Mouse (Mus musculus): ENCODE measurements around the gene Coa3. TPM values are rescaled to one million over a fixed set of nuclear protein-coding genes. Genes with fewer than 3 reads are reported as not detected.

Coa3 gene
- total RNA-seq, 2 experiments from 2014 or later, result 47.8 to 74.0 TPM

DNA sequence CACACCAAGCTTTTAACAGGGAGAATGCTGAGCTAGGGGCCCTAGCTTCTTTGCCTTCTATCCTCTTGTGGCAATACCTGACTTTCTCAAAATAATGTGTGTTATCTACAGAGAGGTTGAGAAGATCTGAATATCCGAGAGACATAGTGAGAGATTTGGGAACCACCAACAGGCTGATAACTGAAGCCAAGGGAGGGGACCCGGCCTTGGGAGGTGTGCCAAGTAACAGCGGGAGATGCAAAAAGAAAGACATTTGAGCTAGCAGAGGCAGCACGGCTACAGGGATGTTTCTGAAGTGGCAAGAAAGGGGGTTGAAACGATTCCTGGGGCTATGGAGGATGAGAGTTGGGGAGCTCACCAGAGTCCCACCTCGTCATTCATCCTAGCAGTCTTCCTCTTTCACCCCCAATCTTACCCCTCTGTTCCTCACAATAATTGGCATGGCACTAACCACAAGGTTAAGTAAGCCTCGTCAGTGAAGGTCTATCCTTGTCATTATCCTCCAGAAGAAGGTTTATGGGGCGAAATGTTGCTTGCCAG is 49.5 kb downstream of the Coa3 start:
- no peak for ATAC-seq (replicated peaks; ENCODE audit: poor library complexity)

Other genes starting within 250 kb of the Coa3 start
- 6.0 and 8.4 TPM in 2 replicates for gene Naglu, start 209.1 kb downstream of the Coa3 start, total RNA-seq (2015)
- 9.9 and 12.0 TPM in 2 replicates for gene Naglu, start 209.1 kb downstream of the Coa3 start, total RNA-seq (2017)
- 6.0 and 9.8 TPM in 2 replicates for gene Hsd17b1, start 200.7 kb downstream of the Coa3 start, total RNA-seq (2015)
- gene Hsd17b1, start 200.7 kb downstream of the Coa3 start, total RNA-seq (2017), result 3.2 and 5.2 TPM in 2 replicates
- 19.8 and 28.1 TPM in 2 replicates for gene Coasy, start 196.5 kb downstream of the Coa3 start, total RNA-seq (2015)
- gene Coasy, start 196.5 kb downstream of the Coa3 start, total RNA-seq (2017), result 28.0 and 31.7 TPM in 2 replicates
- 76.4 and 83.6 TPM in 2 replicates for gene Mlx, start 191.8 kb downstream of the Coa3 start, total RNA-seq (2015)
- gene Mlx, start 191.8 kb downstream of the Coa3 start, total RNA-seq (2017), result 84.7 and 90.0 TPM in 2 replicates
- gene Psmc3ip, start 183.7 kb downstream of the Coa3 start, total RNA-seq (2015), result 32.7 and 40.2 TPM in 2 replicates
- gene Psmc3ip, start 183.7 kb downstream of the Coa3 start, total RNA-seq (2017), result 58.6 and 67.8 TPM in 2 replicates
- gene Retreg3, start 159.2 kb downstream of the Coa3 start, total RNA-seq (2015), result 7.3 and 8.1 TPM in 2 replicates
- 24.0 and 25.7 TPM in 2 replicates for gene Retreg3, start 159.2 kb downstream of the Coa3 start, total RNA-seq (2017)
- gene Tubg1, start 159.2 kb downstream of the Coa3 start, total RNA-seq (2015), result 20.7 and 21.2 TPM in 2 replicates
- gene Tubg1, start 159.2 kb downstream of the Coa3 start, total RNA-seq (2017), result 41.4 and 43.3 TPM in 2 replicates
- not detected in 2 replicates for gene Tubg2, start 123.2 kb downstream of the Coa3 start, total RNA-seq (2015)
- gene Tubg2, start 123.2 kb downstream of the Coa3 start, total RNA-seq (2017), result not detected in 2 replicates
- gene Cntnap1, start 108.6 kb downstream of the Coa3 start, total RNA-seq (2015), result 0.51 and 0.77 TPM in 2 replicates
- gene Cntnap1, start 108.6 kb downstream of the Coa3 start, total RNA-seq (2017), result 0.34 and 0.87 TPM in 2 replicates
- gene Plekhh3, start 107.8 kb downstream of the Coa3 start, total RNA-seq (2015), result 0.66 TPM in 1 of 2 replicates, not detected in the other
- 0.14 and 1.0 TPM in 2 replicates for gene Plekhh3, start 107.8 kb downstream of the Coa3 start, total RNA-seq (2017)
- not detected in 2 replicates for gene Ccr10, start 103.7 kb downstream of the Coa3 start, total RNA-seq (2015)
- gene Ccr10, start 103.7 kb downstream of the Coa3 start, total RNA-seq (2017), result 0.41 TPM in 1 of 2 replicates, not detected in the other
- 13.8 and 15.8 TPM in 2 replicates for gene Ezh1, start 52.7 kb downstream of the Coa3 start, total RNA-seq (2015)
- 13.2 and 15.8 TPM in 2 replicates for gene Ezh1, start 52.7 kb downstream of the Coa3 start, total RNA-seq (2017)
- 0.88 TPM in 1 of 2 replicates, not detected in the other for gene Ramp2, start 33.1 kb downstream of the Coa3 start, total RNA-seq (2015)
- gene Ramp2, start 33.1 kb downstream of the Coa3 start, total RNA-seq (2017), result 1.9 TPM in 1 of 2 replicates, not detected in the other
- 261 and 263 TPM in 2 replicates for gene Vps25, start 25.4 kb downstream of the Coa3 start, total RNA-seq (2015)
- 70.4 and 86.9 TPM in 2 replicates for gene Vps25, start 25.4 kb downstream of the Coa3 start, total RNA-seq (2017)
- gene Wnk4, start 18.5 kb downstream of the Coa3 start, total RNA-seq (2015), result not detected in 2 replicates
- gene Wnk4, start 18.5 kb downstream of the Coa3 start, total RNA-seq (2017), result not detected in 2 replicates
- 1.1 and 2.0 TPM in 2 replicates for gene Cntd1, start 102 bp downstream of the Coa3 start, total RNA-seq (2015)
- gene Cntd1, start 102 bp downstream of the Coa3 start, total RNA-seq (2017), result 1.2 and 1.3 TPM in 2 replicates
- gene Becn1, start 23.2 kb upstream of the Coa3 start, total RNA-seq (2015), result 49.8 and 61.2 TPM in 2 replicates
- 161 and 166 TPM in 2 replicates for gene Becn1, start 23.2 kb upstream of the Coa3 start, total RNA-seq (2017)
- 208 and 220 TPM in 2 replicates for gene Psme3, start 37.1 kb upstream of the Coa3 start, total RNA-seq (2015)
- gene Psme3, start 37.1 kb upstream of the Coa3 start, total RNA-seq (2017), result 116 and 120 TPM in 2 replicates
- gene Aoc2, start 45.9 kb upstream of the Coa3 start, total RNA-seq (2015), result 1.5 and 2.0 TPM in 2 replicates
- gene Aoc2, start 45.9 kb upstream of the Coa3 start, total RNA-seq (2017), result 0.75 and 1.6 TPM in 2 replicates
- 0.15 and 0.29 TPM in 2 replicates for gene Aoc3, start 51.5 kb upstream of the Coa3 start, total RNA-seq (2015)
- gene Aoc3, start 51.5 kb upstream of the Coa3 start, total RNA-seq (2017), result not detected in 2 replicates
- gene G6pc, start 88.4 kb upstream of the Coa3 start, total RNA-seq (2015), result not detected in 2 replicates
- gene G6pc, start 88.4 kb upstream of the Coa3 start, total RNA-seq (2017), result not detected in 2 replicates
- 41.4 and 52.1 TPM in 2 replicates for gene Aarsd1, start 138.5 kb upstream of the Coa3 start, total RNA-seq (2015)
- gene Aarsd1, start 138.5 kb upstream of the Coa3 start, total RNA-seq (2017), result 77.8 and 79.3 TPM in 2 replicates
- gene Gm27029, start 145.7 kb upstream of the Coa3 start, total RNA-seq (2015), result 3.9 and 5.4 TPM in 2 replicates
- 0.25 and 1.6 TPM in 2 replicates for gene Gm27029, start 145.7 kb upstream of the Coa3 start, total RNA-seq (2017)
- 3.3 and 4.1 TPM in 2 replicates for gene Rundc1, start 146.0 kb upstream of the Coa3 start, total RNA-seq (2015)
- 4.5 and 4.7 TPM in 2 replicates for gene Rundc1, start 146.0 kb upstream of the Coa3 start, total RNA-seq (2017)
- 0.17 and 0.42 TPM in 2 replicates for gene Ptges3l, start 146.2 kb upstream of the Coa3 start, total RNA-seq (2015)
- gene Ptges3l, start 146.2 kb upstream of the Coa3 start, total RNA-seq (2017), result 0.71 and 4.1 TPM in 2 replicates
- 500 and 587 TPM in 2 replicates for gene Rpl27, start 163.2 kb upstream of the Coa3 start, total RNA-seq (2015)
- 3,389 and 3,728 TPM in 2 replicates for gene Rpl27, start 163.2 kb upstream of the Coa3 start, total RNA-seq (2017)
- gene Ifi35, start 169.3 kb upstream of the Coa3 start, total RNA-seq (2015), result 27.2 and 31.7 TPM in 2 replicates
- gene Ifi35, start 169.3 kb upstream of the Coa3 start, total RNA-seq (2017), result 31.1 and 32.6 TPM in 2 replicates
- 2.0 and 3.9 TPM in 2 replicates for gene Rnd2, start 185.9 kb upstream of the Coa3 start, total RNA-seq (2015)
- 1.00 and 3.9 TPM in 2 replicates for gene Rnd2, start 185.9 kb upstream of the Coa3 start, total RNA-seq (2017)
- gene Vat1, start 187.1 kb upstream of the Coa3 start, total RNA-seq (2015), result 83.6 and 92.8 TPM in 2 replicates
- 47.9 and 50.0 TPM in 2 replicates for gene Vat1, start 187.1 kb upstream of the Coa3 start, total RNA-seq (2017)

All from megakaryocyte progenitor cell, adult 5-6 weeks (primary cell).